Mouse (Mus musculus): ENCODE measurements at regions not wholly inside any gene's neighbourhood (a gene's known extent, or its start where the extent isn't known, plus 50 kb on each side); places are given as distances from the start of the nearest gene placed in this dataset.

DNA sequence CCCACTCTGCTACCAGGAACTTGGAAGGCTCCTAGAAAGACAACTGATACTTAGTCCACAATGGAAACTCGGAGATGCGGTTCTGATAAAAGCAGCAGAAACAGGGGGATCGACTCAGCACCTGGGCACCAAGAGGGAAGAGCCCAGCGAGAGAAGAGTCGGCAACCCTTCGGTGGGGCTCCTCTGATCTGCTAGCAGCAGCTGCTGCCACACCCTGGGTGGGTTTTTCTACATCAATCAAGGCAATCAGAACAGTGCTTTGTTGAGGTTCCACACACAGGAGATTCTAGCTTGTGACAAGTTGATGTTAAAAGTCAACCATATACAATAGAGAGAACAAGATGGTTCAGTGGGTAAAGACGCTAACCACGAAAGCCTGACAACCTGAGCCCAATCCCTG, 102.4 kb upstream of the Npas2 start:
- TF ChIP-seq POLR2A (IDR thresholded peaks at IDR 0.05; ENCODE audit: low read depth, low read length) (no peak), MAFK (IDR thresholded peaks at IDR 0.05; ENCODE audit: insufficient replicate concordance, low read length) (no peak), CTCF (conservative IDR thresholded peaks at IDR 0.05 in 1 of 2, IDR thresholded peaks at IDR 0.05 in 1 of 2; ENCODE audit: low read depth in 2 of 2, low read length in 2 of 2) (no peak), TCF12 (IDR thresholded peaks at IDR 0.05; ENCODE audit: low read depth, low read length) (no peak), EP300 (IDR thresholded peaks at IDR 0.05; ENCODE audit: low read length) (no peak), USF1 (IDR thresholded peaks at IDR 0.05; ENCODE audit: low read depth, low read length) (no peak)
